ENCODE assay signal across 8 mouse cellular contexts in the genomic region with DNA sequence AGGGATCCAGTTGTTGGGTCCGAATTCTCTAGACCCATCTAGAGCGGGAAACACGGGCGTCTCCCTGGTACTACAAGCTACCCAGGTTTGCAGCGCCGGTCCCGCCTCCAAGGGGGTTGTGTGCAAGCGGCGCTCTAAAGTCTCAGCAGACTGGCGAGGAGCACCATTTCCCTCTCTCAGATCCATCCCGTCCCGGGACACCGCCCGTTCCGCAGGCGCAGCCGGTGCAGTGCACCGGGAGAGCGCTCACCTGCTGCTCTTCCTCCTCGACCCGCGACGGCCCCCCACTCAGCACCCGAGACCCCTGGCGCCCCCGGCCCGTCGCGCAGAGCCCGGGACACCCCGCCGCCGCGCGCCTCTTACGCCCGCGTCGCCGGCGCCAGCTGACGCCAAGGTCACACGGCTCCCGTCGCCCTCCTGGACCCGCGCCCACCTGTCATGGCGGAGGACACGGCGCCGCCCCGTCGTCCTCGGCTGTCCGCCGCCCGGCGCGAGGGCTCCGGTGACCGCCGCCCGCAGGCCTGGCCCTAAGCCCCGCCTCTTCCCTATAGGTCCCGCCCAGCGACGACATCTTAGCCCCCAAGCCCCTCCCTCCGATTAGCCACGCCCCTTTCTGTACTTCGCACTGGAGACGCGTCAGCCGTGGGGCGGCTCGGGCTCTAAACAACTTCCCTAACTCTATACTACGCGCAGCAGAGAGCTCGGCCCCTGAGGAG. TPM values are rescaled to one million over a fixed set of nuclear protein-coding genes. Genes with fewer than 3 reads are reported as not detected.
DNase-seq lines count a peak whose midpoint lies in the region; ATAC-seq lines count a peak whose summit lies in the region.

A gene (minus strand): TSS at position 534 of the 716 bp plus-strand sequence.

- peak; percentile 95 for DNase-seq in Muller cell, postnatal 12 days (ENCODE audit: inconsistent ontology term)
- DNase-seq in cerebellum, adult 9-11 months: peak; percentile 92
- DNase-seq in frontal cortex, adult 2 months (ENCODE audit: extremely low spot score in 1 of 2, low spot score in 1 of 2): peak; percentile 79 to 90
- peak; percentile 96 for DNase-seq in hindbrain, embryonic 11.5 days (ENCODE audit: low spot score)
- DNase-seq in layer of hippocampus, postnatal 10 days (ENCODE audit: low spot score in 2 of 2): peak; percentile 89 to 91
- peak; percentile 99 for DNase-seq in lung, postnatal 10 days
- DNase-seq in ovary, postnatal 36 days (ENCODE audit: low spot score): peak; percentile 95
- peak; percentile 98 for DNase-seq in thymus, postnatal 25 days

- peak within 1 kb of the TSS; percentile 73 for H3K9ac ChIP-seq in hindbrain, embryonic 11.5 days (ENCODE audit: low read depth, low read length)

- no peaks in the 10 kb centered on the region for H3K4me1 ChIP-seq in hindbrain, embryonic 11.5 days (replicated peaks; ENCODE audit: control insufficient read depth, insufficient read depth, low read length)

- peak; percentile 90 for ATAC-seq in hindbrain, embryonic 11.5 days (ENCODE audit: low FRiP score)

- H3K4me3 ChIP-seq in hindbrain, embryonic 11.5 days (ENCODE audit: low read depth, low read length): peak within 1 kb of the TSS; percentile 69

- peak within 1 kb of the TSS; percentile 97 for H3K4me2 ChIP-seq in hindbrain, embryonic 11.5 days (replicated peaks; ENCODE audit: low read depth, low read length)

- under 1% methylated on average over 69 of the region's 78 CpGs for WGBS in hindbrain, embryonic 11.5 days

- peaks cover 9% of the 10 kb centered on the region; the same call in 1 of the 2 replicates for H3K27me3 ChIP-seq in hindbrain, embryonic 11.5 days (ENCODE audit: control insufficient read depth, insufficient read depth, low read length)

- no peaks in the 10 kb centered on the region for H3K36me3 ChIP-seq in hindbrain, embryonic 11.5 days (ENCODE audit: control insufficient read depth, insufficient read depth, low read length)

- no peaks in the 10 kb centered on the region for H3K9me3 ChIP-seq in hindbrain, embryonic 11.5 days (ENCODE audit: control insufficient read depth, low read length)

- no peak within 1 kb of the TSS for H3K27ac ChIP-seq in hindbrain, embryonic 11.5 days (ENCODE audit: low read depth, low read length)

RNA-seq across cellular contexts. Expression of the gene that starts here (rescaled TPM):
- polyA plus RNA-seq in frontal cortex, adult 2 months (2012; rRNA removed): 30.4 and 33.8 TPM in 2 replicates
- polyA plus RNA-seq in hindbrain, embryonic 11.5 days (2014; fragmentation: Nextera tagmentation; extraction: Ambion mirVana): 20.3 and 27.4 TPM in 2 replicates
- total RNA-seq in layer of hippocampus, postnatal 10 days (2021): 10 to 100 TPM; 13.2 to 13.5 TPM
